Mouse (Mus musculus) frontal cortex, adult (tissue): ENCODE data around the gene Fbxo21.

Source experiments
- ATAC-seq: cut with Nextera tagmentation; 2 replicates; pipeline ENCODE4 v1.9.2; 2017; ENCODE audit warnings: mild to moderate bottlenecking, moderate library complexity, mixed read lengths; ENCODE audit not compliant: low TSS enrichment

Fbxo21 gene

GRCm38 (mm10) chr5:117976657-117977500 is at the start of gene Fbxo21:
Fbxo21 (plus strand) TSS chr5:117976730.
- peak; percentile 84 for ATAC-seq

- no peak for ATAC-seq
Measured at GRCm38 (mm10) chr5:117928553-117928952, 48.0 kb upstream of the Fbxo21 start.

- ATAC-seq, result no peak
Measured at GRCm38 (mm10) chr5:117932222-117932621, 44.3 kb upstream of the Fbxo21 start.

- ATAC-seq, result peak; percentile 89
Measured at GRCm38 (mm10) chr5:117932862-117933261, 43.7 kb upstream of the Fbxo21 start.

- no peak for ATAC-seq
Measured at GRCm38 (mm10) chr5:117936346-117936745, 40.2 kb upstream of the Fbxo21 start.

- no peak for ATAC-seq
Measured at GRCm38 (mm10) chr5:117937186-117937585, 39.3 kb upstream of the Fbxo21 start.

GRCm38 (mm10) chr5:117938182-117938581 is 38.3 kb upstream of the Fbxo21 start:
- no peak; the same call in 1 of the 2 replicates for ATAC-seq

- no peak for ATAC-seq
Measured at GRCm38 (mm10) chr5:117939402-117939801, 37.1 kb upstream of the Fbxo21 start.

- ATAC-seq, result no peak
Measured at GRCm38 (mm10) chr5:117941552-117941951, 35.0 kb upstream of the Fbxo21 start.

- ATAC-seq, result 0 out of 2 replicates have a peak, but pooled peaks have one; percentile 57
Measured at GRCm38 (mm10) chr5:117946605-117947004, 29.9 kb upstream of the Fbxo21 start.

- no peak for ATAC-seq
Measured at GRCm38 (mm10) chr5:117949393-117949792, 27.1 kb upstream of the Fbxo21 start.

- ATAC-seq, result no peak
Measured at GRCm38 (mm10) chr5:117953893-117954292, 22.6 kb upstream of the Fbxo21 start.

- ATAC-seq, result no peak
Measured at GRCm38 (mm10) chr5:117954429-117954828, 22.1 kb upstream of the Fbxo21 start.

- no peak; the same call in 1 of the 2 replicates for ATAC-seq
Measured at GRCm38 (mm10) chr5:117955675-117956420, 20.7 kb upstream of the Fbxo21 start.

GRCm38 (mm10) chr5:117964750-117965149 is 11.8 kb upstream of the Fbxo21 start:
- no peak for ATAC-seq

GRCm38 (mm10) chr5:117966956-117967355 is 9.6 kb upstream of the Fbxo21 start:
- no peak for ATAC-seq

GRCm38 (mm10) chr5:117967659-117968069 is 8.9 kb upstream of the Fbxo21 start:
- no peak for ATAC-seq

- ATAC-seq, result no peak
Measured at GRCm38 (mm10) chr5:117969681-117970427, 6.7 kb upstream of the Fbxo21 start.

- no peak for ATAC-seq
Measured at GRCm38 (mm10) chr5:117976263-117976656, 270 bp upstream of the Fbxo21 start.

- no peak for ATAC-seq
Measured at GRCm38 (mm10) chr5:117977501-117978158, 1.1 kb downstream of the Fbxo21 start.

- ATAC-seq, result no peak
Measured at GRCm38 (mm10) chr5:117978159-117978697, 1.7 kb downstream of the Fbxo21 start.
